Comparison of ENCODE assay signal across 13 mouse cellular contexts in genomic region chr12:83916884-83917283, GRCm38 (mm10). TPM values are rescaled to one million over a fixed set of nuclear protein-coding genes. Genes with fewer than 3 reads are reported as not detected.
DNase-seq lines count a peak whose midpoint lies in the region; ATAC-seq and TF ChIP-seq lines count a peak whose summit lies in the region.
"Had no signal": no experiment of that assay in that cellular context is flagged by ENCODE, and none has a peak within 500 bp of the region (broad histone marks: within the 10 kb centered on the region; RNA-seq: fewer than 3 reads in every experiment).

No protein-coding gene starts in this region.

- TF ChIP-seq CTCF in hindbrain, postnatal 0 days (IDR thresholded peaks at IDR 0.05; ENCODE audit: low read depth), result no peak

- 68% methylated on average over 9 of the region's 9 CpGs for WGBS in hindbrain, postnatal 0 days
- 85% methylated on average over 9 of the region's 9 CpGs for WGBS in hindbrain, embryonic 10.5 days
- 50% methylated on average over 9 of the region's 9 CpGs for WGBS in heart, embryonic 15.5 days
- WGBS in lung, embryonic 16.5 days, result 48% methylated on average over 9 of the region's 9 CpGs

- no peak for ATAC-seq in hindbrain, postnatal 0 days
- ATAC-seq in heart, embryonic 15.5 days (replicated peaks; ENCODE audit: insufficient number of reproducible peaks, insufficient read depth, low FRiP score, low read depth), result no peak
- no peak for ATAC-seq in lung, embryonic 16.5 days (ENCODE audit: low read depth)
- ATAC-seq: forebrain, embryonic 15.5 days had no signal

- H3K36me3 ChIP-seq in hindbrain, postnatal 0 days (ENCODE audit: insufficient read depth, low read length), result no peaks in the 10 kb centered on the region
- peaks cover 33% of the 10 kb centered on the region; the same call in 1 of the 2 replicates for H3K36me3 ChIP-seq in hindbrain, embryonic 10.5 days
- H3K36me3 ChIP-seq in heart, embryonic 15.5 days, result no peaks in the 10 kb centered on the region
- no peaks in the 10 kb centered on the region for H3K36me3 ChIP-seq in lung, embryonic 16.5 days (ENCODE audit: control insufficient read depth, insufficient read depth, low read length)
- H3K36me3 ChIP-seq: forebrain, embryonic 15.5 days had no signal

- no peak overlapping the region for H3K27ac ChIP-seq in hindbrain, postnatal 0 days
- no peak overlapping the region for H3K27ac ChIP-seq in hindbrain, embryonic 10.5 days
- peak overlapping the region; percentile 45; the same call in 1 of the 2 replicates for H3K27ac ChIP-seq in heart, embryonic 15.5 days
- H3K27ac ChIP-seq in lung, embryonic 16.5 days (ENCODE audit: low read length), result peak overlapping the region; percentile 77
- H3K27ac ChIP-seq: forebrain, embryonic 15.5 days; limb, embryonic 12.5 days; midbrain, embryonic 10.5 days; neural tube, embryonic 12.5 days had no signal

- no peaks in the 10 kb centered on the region for H3K4me1 ChIP-seq in hindbrain, postnatal 0 days (ENCODE audit: insufficient read depth, low read length)
- H3K4me1 ChIP-seq in hindbrain, embryonic 10.5 days (replicated peaks), result peaks cover 20% of the 10 kb centered on the region
- peaks cover 19% of the 10 kb centered on the region for H3K4me1 ChIP-seq in heart, embryonic 15.5 days (replicated peaks)
- peaks cover 12% of the 10 kb centered on the region; the same call in 1 of the 2 replicates for H3K4me1 ChIP-seq in lung, embryonic 16.5 days (replicated peaks; ENCODE audit: control insufficient read depth, insufficient read depth, low read length)

- DNase-seq in hindbrain, postnatal 0 days (ENCODE audit: low spot score), result peak; percentile 12
- no peak for DNase-seq in hindbrain, embryonic 10.5 days (ENCODE audit: low spot score)
- peak; percentile 43 to 47 for DNase-seq in cerebellum, postnatal 10 days
- DNase-seq in yolk sac, embryonic 10.5 days (ENCODE audit: low spot score), result no peak
- no peak for DNase-seq in layer of hippocampus, postnatal 14 days (ENCODE audit: low spot score in 2 of 2)
- no peak for DNase-seq in embryo, embryonic 11 days
- DNase-seq: right cerebral cortex, postnatal 25 days had no signal

- no peaks in the 10 kb centered on the region for H3K9me3 ChIP-seq in hindbrain, postnatal 0 days (ENCODE audit: low read length)
- no peaks in the 10 kb centered on the region for H3K9me3 ChIP-seq in hindbrain, embryonic 10.5 days
- no peaks in the 10 kb centered on the region for H3K9me3 ChIP-seq in heart, embryonic 15.5 days (replicated peaks)
- no peaks in the 10 kb centered on the region for H3K9me3 ChIP-seq in lung, embryonic 16.5 days (ENCODE audit: control insufficient read depth, low read length)
- H3K9me3 ChIP-seq: forebrain, embryonic 15.5 days; limb, embryonic 12.5 days; midbrain, embryonic 10.5 days; neural tube, embryonic 12.5 days had no signal

- H3K27me3 ChIP-seq in hindbrain, postnatal 0 days (ENCODE audit: insufficient read depth, low read length), result no peaks in the 10 kb centered on the region
- no peaks in the 10 kb centered on the region for H3K27me3 ChIP-seq in hindbrain, embryonic 10.5 days (ENCODE audit: insufficient read depth, poor library complexity, severe bottlenecking)
- no peaks in the 10 kb centered on the region for H3K27me3 ChIP-seq in heart, embryonic 15.5 days
- H3K27me3 ChIP-seq in lung, embryonic 16.5 days (ENCODE audit: control insufficient read depth, insufficient read depth, low read depth, low read length), result no peaks in the 10 kb centered on the region
- H3K27me3 ChIP-seq: forebrain, embryonic 15.5 days; limb, embryonic 12.5 days; neural tube, embryonic 12.5 days had no signal

- no peak overlapping the region for H3K9ac ChIP-seq in hindbrain, postnatal 0 days (replicated peaks; ENCODE audit: low read length)
- H3K9ac ChIP-seq in heart, embryonic 15.5 days, result no peak overlapping the region
- 0 out of 2 replicates have a peak overlapping the region, but pooled peaks have one; percentile 34 for H3K9ac ChIP-seq in lung, embryonic 16.5 days (ENCODE audit: low read length)
- H3K9ac ChIP-seq: forebrain, embryonic 15.5 days; limb, embryonic 12.5 days; neural tube, embryonic 12.5 days had no signal

- no peak overlapping the region for H3K4me2 ChIP-seq in hindbrain, postnatal 0 days (ENCODE audit: low read depth, low read length)
- no peak overlapping the region for H3K4me2 ChIP-seq in heart, embryonic 15.5 days
- peak overlapping the region; percentile 32; the same call in 1 of the 2 replicates for H3K4me2 ChIP-seq in lung, embryonic 16.5 days (ENCODE audit: low read depth, low read length)
- H3K4me2 ChIP-seq: forebrain, embryonic 15.5 days; limb, embryonic 12.5 days; neural tube, embryonic 12.5 days had no signal

- no peak overlapping the region for H3K4me3 ChIP-seq in hindbrain, postnatal 0 days (ENCODE audit: low read length)
- H3K4me3 ChIP-seq in hindbrain, embryonic 10.5 days, result no peak overlapping the region
- H3K4me3 ChIP-seq in heart, embryonic 15.5 days, result no peak overlapping the region
- no peak overlapping the region for H3K4me3 ChIP-seq in lung, embryonic 16.5 days (ENCODE audit: low read length)
- H3K4me3 ChIP-seq: forebrain, embryonic 15.5 days; limb, embryonic 12.5 days; midbrain, embryonic 10.5 days; neural tube, embryonic 12.5 days had no signal

RNA-seq across cellular contexts. Expression of gene Numb, which starts 4.8 kb away (rescaled TPM):
- 16.7 and 17.7 TPM in 2 replicates for total RNA-seq in hindbrain, postnatal 0 days (2014; rRNA removed)
- polyA plus RNA-seq in hindbrain, postnatal 0 days (2015; fragmentation: Nextera tagmentation; extraction: Ambion mirVana), result 10.7 and 12.1 TPM in 2 replicates
- 27.8 and 39.1 TPM in 2 replicates for polyA plus RNA-seq in hindbrain, embryonic 10.5 days (2016; fragmentation: Nextera tagmentation; extraction: Ambion mirVana)
- polyA plus RNA-seq in heart, embryonic 15.5 days (2015; fragmentation: Nextera tagmentation; extraction: Ambion mirVana), result 28.0 and 29.5 TPM in 2 replicates
- 46.1 and 46.6 TPM in 2 replicates for polyA plus RNA-seq in lung, embryonic 16.5 days (2015; fragmentation: Nextera tagmentation; extraction: Ambion mirVana)
- total RNA-seq in layer of hippocampus, postnatal 14 days (2021), result 10 to 100 TPM; 31.6 to 32.1 TPM

RNA-seq across cellular contexts. Expression of gene Riox1, which starts 33.5 kb away (rescaled TPM):
- total RNA-seq in hindbrain, postnatal 0 days (2014; rRNA removed), result 28.8 and 35.2 TPM in 2 replicates
- 8.7 and 11.3 TPM in 2 replicates for polyA plus RNA-seq in hindbrain, postnatal 0 days (2015; fragmentation: Nextera tagmentation; extraction: Ambion mirVana)
- 16.8 and 17.6 TPM in 2 replicates for polyA plus RNA-seq in hindbrain, embryonic 10.5 days (2016; fragmentation: Nextera tagmentation; extraction: Ambion mirVana)
- 7.9 and 10.2 TPM in 2 replicates for polyA plus RNA-seq in heart, embryonic 15.5 days (2015; fragmentation: Nextera tagmentation; extraction: Ambion mirVana)
- polyA plus RNA-seq in lung, embryonic 16.5 days (2015; fragmentation: Nextera tagmentation; extraction: Ambion mirVana), result 8.1 and 8.9 TPM in 2 replicates
- 10 to 100 TPM; 14.0 to 15.8 TPM for total RNA-seq in layer of hippocampus, postnatal 14 days (2021)

Comparison
In these comparisons a context has a peak if more than half of its experiments do, and no peak if none do; other contexts are left out.
1. DNase-seq: peak in hindbrain, postnatal 0 days (single experiment) and cerebellum, postnatal 10 days (2 of 2); none in hindbrain, embryonic 10.5 days (single experiment), yolk sac, embryonic 10.5 days (single experiment), layer of hippocampus, postnatal 14 days (0 of 2) and embryo, embryonic 11 days (single experiment).
2. H3K27ac ChIP-seq: peak in heart, embryonic 15.5 days (single experiment) and lung, embryonic 16.5 days (single experiment); none in hindbrain, postnatal 0 days (single experiment) and hindbrain, embryonic 10.5 days (single experiment).